Mouse (Mus musculus) liver, adult 2 months (tissue): ENCODE measurements around the gene Thsd7b.

Source experiments
- CTCF ChIP-seq: fragments of 200-500 bp; IDR thresholded peaks from 2 replicates; pipeline ENCODE4 v1.5.1; 2011; ENCODE audit warnings: low read depth, low read length, control low read depth
- POLR2A ChIP-seq: fragments of 200-500 bp; IDR thresholded peaks from 2 replicates; pipeline ENCODE4 v1.6.1; 2011; ENCODE audit warnings: low read length, control low read depth; ENCODE audit not compliant: insufficient read depth; ENCODE audit errors: extremely low read depth

GRCm38 (mm10) chr1:129579955-129580354 lies 306.9 kb downstream of the Thsd7b start:
- TF ChIP-seq CTCF, result no peak
- TF ChIP-seq POLR2A, result no peak
